In the genomic region with DNA sequence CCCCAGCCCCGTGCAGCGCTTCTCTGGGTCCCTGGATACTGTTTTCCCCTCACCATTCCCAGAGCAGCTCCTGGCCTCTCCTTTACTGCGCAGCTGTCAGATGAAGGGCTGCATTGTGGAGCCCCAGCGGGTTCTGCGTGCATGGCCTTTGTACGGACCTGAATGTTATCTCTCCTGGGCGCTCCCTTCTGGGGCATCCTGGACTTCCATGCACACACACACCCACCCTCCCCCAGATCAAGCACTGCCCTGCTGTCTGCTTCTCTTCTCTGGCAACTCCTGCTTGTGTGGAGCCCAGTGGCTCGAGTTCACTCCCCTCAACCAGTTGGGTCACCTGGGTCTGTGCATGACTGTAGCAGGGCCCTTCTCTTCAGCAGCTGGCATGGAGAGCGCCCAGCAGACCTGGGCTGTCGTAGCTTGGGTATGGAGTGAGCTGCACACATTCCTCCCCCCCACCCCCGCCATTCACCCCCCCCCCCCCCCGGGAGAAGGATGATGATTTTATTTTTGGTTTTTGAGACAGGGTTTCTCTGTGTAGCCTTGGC, we compare ENCODE assay signal across 29 mouse cellular contexts. TPM values are rescaled to one million over a fixed set of nuclear protein-coding genes. Genes with fewer than 3 reads are reported as not detected.
A peak's percentile ranks its signal among the peaks of the same experiment; 100 is the strongest.
DNase-seq lines count a peak whose midpoint lies in the region; ATAC-seq lines count a peak whose summit lies in the region.
"Had no signal": no experiment of that assay in that cellular context is flagged by ENCODE, and none has a peak within 500 bp of the region (broad histone marks: within the 10 kb centered on the region; RNA-seq: fewer than 3 reads in every experiment).

No protein-coding gene starts in this region.

- peaks cover 37% of the 10 kb centered on the region for H3K27me3 ChIP-seq in embryonic facial prominence, embryonic 13.5 days

- ATAC-seq in embryonic facial prominence, embryonic 13.5 days (ENCODE audit: insufficient number of reproducible peaks, insufficient read depth, low FRiP score, low TSS enrichment, low read depth), result 0 out of 2 replicates have a peak, but pooled peaks have one; percentile 56
- ATAC-seq: CD4-positive, CD25-positive, alpha-beta regulatory T cell, adult 4 months; forebrain, embryonic 13.5 days; liver, postnatal 0 days; lung, postnatal 0 days had no signal

- H3K4me1 ChIP-seq in embryonic facial prominence, embryonic 13.5 days, result no peaks in the 10 kb centered on the region
- H3K4me1 ChIP-seq: forebrain, embryonic 13.5 days; limb, embryonic 12.5 days had no signal

- no peaks in the 10 kb centered on the region for H3K36me3 ChIP-seq in embryonic facial prominence, embryonic 13.5 days
- H3K36me3 ChIP-seq: hindbrain, embryonic 12.5 days; limb, embryonic 12.5 days; midbrain, embryonic 10.5 days had no signal

- H3K9me3 ChIP-seq in embryonic facial prominence, embryonic 13.5 days, result no peaks in the 10 kb centered on the region
- H3K9me3 ChIP-seq: forebrain, embryonic 13.5 days; hindbrain, embryonic 12.5 days; limb, embryonic 12.5 days; midbrain, embryonic 10.5 days had no signal

- peak; percentile 79 for DNase-seq in heart, adult 11 months
- DNase-seq in heart, postnatal 25 days (ENCODE audit: low spot score), result no peak
- peak; percentile 8 for DNase-seq in ovary, postnatal 36 days (ENCODE audit: low spot score)
- no peak for DNase-seq in ovary, postnatal 10 days (ENCODE audit: low spot score)
- DNase-seq in testis, postnatal 14 days (ENCODE audit: low spot score), result peak; percentile 84
- no peak for DNase-seq in layer of hippocampus, adult 18-20 months (ENCODE audit: low spot score in 2 of 2)
- DNase-seq in cerebellum, postnatal 14 days, result no peak
- DNase-seq: adrenal gland, postnatal 25 days; cerebellum, adult 8-10 months; gastrocnemius, postnatal 36 days; kidney, adult 9 months; kidney, postnatal 14 days; layer of hippocampus, postnatal 36 days; liver, postnatal 0 days; right cerebral cortex, adult 18-20 months; thymus, postnatal 25 days had no signal

- no peak overlapping the region for H3K27ac ChIP-seq in embryonic facial prominence, embryonic 13.5 days
- H3K27ac ChIP-seq: forebrain, embryonic 13.5 days; hindbrain, embryonic 12.5 days; limb, embryonic 12.5 days; midbrain, embryonic 10.5 days had no signal

- no peak overlapping the region for H3K9ac ChIP-seq in embryonic facial prominence, embryonic 13.5 days
- H3K9ac ChIP-seq: forebrain, embryonic 13.5 days; hindbrain, embryonic 12.5 days; limb, embryonic 12.5 days; liver, postnatal 0 days had no signal

- WGBS in embryonic facial prominence, embryonic 13.5 days, result 31% methylated on average over 12 of the region's 12 CpGs

- intact Hi-C loops in heart, postnatal 25 days (cut with DNase I), result no loop called here

- no peak overlapping the region for H3K4me2 ChIP-seq in embryonic facial prominence, embryonic 13.5 days
- H3K4me2 ChIP-seq: forebrain, embryonic 13.5 days; hindbrain, embryonic 12.5 days; limb, embryonic 12.5 days; liver, embryonic 11.5 days had no signal

- H3K4me3 ChIP-seq in embryonic facial prominence, embryonic 13.5 days, result no peak overlapping the region
- H3K4me3 ChIP-seq: forebrain, embryonic 13.5 days; hindbrain, embryonic 12.5 days; limb, embryonic 12.5 days; midbrain, embryonic 10.5 days had no signal

RNA-seq across cellular contexts. Expression of a gene that starts 9.6 kb away (rescaled TPM):
- total RNA-seq in heart, postnatal 25 days (2021), result not detected
- 0.20 and 0.36 TPM in 2 replicates for polyA plus RNA-seq in embryonic facial prominence, embryonic 13.5 days (2015; fragmentation: Nextera tagmentation; extraction: Ambion mirVana)
- total RNA-seq in layer of hippocampus, adult 18-20 months (2021), result not detected
- total RNA-seq: adrenal gland, postnatal 25 days; gastrocnemius, adult 18-20 months; gastrocnemius, postnatal 36 days; heart, adult 8-10 months; layer of hippocampus, adult 8-10 months; layer of hippocampus, postnatal 36 days; left cerebral cortex, postnatal 14 days had no signal
- polyA plus RNA-seq: CD4-positive, CD25-positive, alpha-beta regulatory T cell, adult 4 months; heart, embryonic 16.5 days; hindbrain, embryonic 12.5 days; liver, embryonic 11.5 days; liver, postnatal 0 days; lung, postnatal 0 days had no signal

Comparison
In these comparisons a context has a peak if more than half of its experiments do, and no peak if none do; other contexts are left out.
1. DNase-seq: peak in heart, adult 11 months (single experiment), ovary, postnatal 36 days (single experiment) and testis, postnatal 14 days (single experiment); none in heart, postnatal 25 days (single experiment), ovary, postnatal 10 days (single experiment), layer of hippocampus, adult 18-20 months (0 of 2) and cerebellum, postnatal 14 days (0 of 2).